Mouse (Mus musculus): ENCODE results near the gene Cdca3. TPM values are rescaled to one million over a fixed set of nuclear protein-coding genes. Genes with fewer than 3 reads are reported as not detected.

Gene Cdca3
- polyA plus RNA-seq (2015; fragmentation: Nextera tagmentation; extraction: Ambion mirVana) = 192 and 194 TPM in 2 replicates

GRCm38 (mm10) chr6:124828868-124829798 lies at the start of gene Cdca3, which contains the start of gene Usp5:
TSS of gene Cdca3 (plus strand) at chr6:124829547.
TSS of gene Usp5 (minus strand) at chr6:124829484.
- H3K36me3 ChIP-seq (replicated peaks) = peaks cover 57% of the 10 kb centered on the region
- no peaks in the 10 kb centered on the region for H3K9me3 ChIP-seq (replicated peaks)
- WGBS (ENCODE audit: insufficient replicate concordance) = under 1% methylated on average over 55 of the region's 55 CpGs
- H3K4me2 ChIP-seq = peak within 1 kb of the TSS; percentile 92
- H3K27me3 ChIP-seq = no peaks in the 10 kb centered on the region
- H3K4me1 ChIP-seq (replicated peaks) = peaks cover 49% of the 10 kb centered on the region
- peak within 1 kb of the TSS; percentile 94 for H3K27ac ChIP-seq (replicated peaks)
- ATAC-seq (ENCODE audit: insufficient read depth) = peak; percentile 87
- peak within 1 kb of the TSS; percentile 83 for H3K4me3 ChIP-seq (replicated peaks)
- peak within 1 kb of the TSS; percentile 95 for H3K9ac ChIP-seq

GRCm38 (mm10) chr6:124779984-124780416 lies 49.3 kb upstream of the Cdca3 start:
- WGBS (ENCODE audit: insufficient replicate concordance) = 13% methylated on average over 10 of the region's 10 CpGs
- peak overlapping the region; percentile 54 for H3K4me2 ChIP-seq
- no peaks in the 10 kb centered on the region for H3K9me3 ChIP-seq (replicated peaks)
- no peak for ATAC-seq (ENCODE audit: insufficient read depth)
- H3K36me3 ChIP-seq (replicated peaks) = no peaks in the 10 kb centered on the region
- peak overlapping the region; percentile 24 for H3K4me3 ChIP-seq (replicated peaks)
- no peak overlapping the region for H3K27ac ChIP-seq (replicated peaks)
- peaks cover 52% of the 10 kb centered on the region for H3K27me3 ChIP-seq
- peaks cover 9% of the 10 kb centered on the region; the same call in 1 of the 2 replicates for H3K4me1 ChIP-seq (replicated peaks)
- H3K9ac ChIP-seq = no peak overlapping the region

GRCm38 (mm10) chr6:124780917-124781316 lies 48.4 kb upstream of the Cdca3 start:
- Histone ChIP-seq H3K27ac (replicated peaks) (no peak overlapping the region), H3K4me1 (replicated peaks) (peaks cover 9% of the 10 kb centered on the region; the same call in 1 of the 2 replicates)
- 79% methylated on average over 7 of the region's 7 CpGs for WGBS (ENCODE audit: insufficient replicate concordance)

GRCm38 (mm10) chr6:124782436-124782835 lies 46.9 kb upstream of the Cdca3 start:
- Histone ChIP-seq H3K4me1 (replicated peaks) (peaks cover 9% of the 10 kb centered on the region; the same call in 1 of the 2 replicates), H3K9ac (no peak overlapping the region), H3K4me3 (replicated peaks) (peak overlapping the region; percentile 30), H3K27ac (replicated peaks) (no peak overlapping the region), H3K36me3 (replicated peaks) (no peaks in the 10 kb centered on the region), H3K9me3 (replicated peaks) (no peaks in the 10 kb centered on the region), H3K4me2 (peak overlapping the region; percentile 48), H3K27me3 (peaks cover 44% of the 10 kb centered on the region)
- WGBS (ENCODE audit: insufficient replicate concordance) = 18% methylated on average over 6 of the region's 6 CpGs
- ATAC-seq (ENCODE audit: insufficient read depth) = no peak

More at GRCm38 (mm10) chr6:124780917-124781316, 48.4 kb upstream of the Cdca3 start:
- Histone ChIP-seq H3K36me3 (replicated peaks) (no peaks in the 10 kb centered on the region), H3K9me3 (replicated peaks) (no peaks in the 10 kb centered on the region), H3K4me3 (replicated peaks) (no peak overlapping the region), H3K27me3 (peaks cover 52% of the 10 kb centered on the region), H3K4me2 (no peak overlapping the region), H3K9ac (no peak overlapping the region)
- no peak for ATAC-seq (ENCODE audit: insufficient read depth)

- Histone ChIP-seq H3K4me1 (replicated peaks) (peaks cover 6% of the 10 kb centered on the region; the same call in 1 of the 2 replicates), H3K9ac (no peak overlapping the region), H3K27ac (replicated peaks) (peak overlapping the region; percentile 35; the same call in 1 of the 2 replicates), H3K36me3 (replicated peaks) (no peaks in the 10 kb centered on the region), H3K4me3 (replicated peaks) (no peak overlapping the region), H3K4me2 (0 out of 2 replicates have a peak overlapping the region, but pooled peaks have one; percentile 19), H3K9me3 (replicated peaks) (no peaks in the 10 kb centered on the region), H3K27me3 (no peaks in the 10 kb centered on the region)
- ATAC-seq (ENCODE audit: insufficient read depth) = peak; percentile 63
- WGBS (ENCODE audit: insufficient replicate concordance) = 39% methylated on average over 8 of the region's 8 CpGs
Observed at GRCm38 (mm10) chr6:124786756-124787420, 42.5 kb upstream of the Cdca3 start.

- H3K9me3 ChIP-seq (replicated peaks) = no peaks in the 10 kb centered on the region
- H3K4me2 ChIP-seq = no peak overlapping the region
- no peaks in the 10 kb centered on the region for H3K27me3 ChIP-seq
- peaks cover 6% of the 10 kb centered on the region; the same call in 1 of the 2 replicates for H3K4me1 ChIP-seq (replicated peaks)
- 67% methylated on average over 10 of the region's 10 CpGs for WGBS (ENCODE audit: insufficient replicate concordance)
- H3K9ac ChIP-seq = no peak overlapping the region
- H3K27ac ChIP-seq (replicated peaks) = no peak overlapping the region
- H3K36me3 ChIP-seq (replicated peaks) = no peaks in the 10 kb centered on the region
- ATAC-seq (ENCODE audit: insufficient read depth) = no peak
- no peak overlapping the region for H3K4me3 ChIP-seq (replicated peaks)
Observed at GRCm38 (mm10) chr6:124787722-124788121, 41.6 kb upstream of the Cdca3 start.

- no peaks in the 10 kb centered on the region for H3K27me3 ChIP-seq
- no peak overlapping the region for H3K27ac ChIP-seq (replicated peaks)
- H3K9me3 ChIP-seq (replicated peaks) = no peaks in the 10 kb centered on the region
- ATAC-seq (ENCODE audit: insufficient read depth) = no peak
- 68% methylated on average over 4 of the region's 4 CpGs for WGBS (ENCODE audit: insufficient replicate concordance)
- no peak overlapping the region for H3K4me3 ChIP-seq (replicated peaks)
- H3K36me3 ChIP-seq (replicated peaks) = no peaks in the 10 kb centered on the region
- H3K4me1 ChIP-seq (replicated peaks) = 0 out of 2 replicates have a peak, but pooled peaks cover 6% of the 10 kb centered on the region
- H3K9ac ChIP-seq = no peak overlapping the region
- no peak overlapping the region for H3K4me2 ChIP-seq
Observed at GRCm38 (mm10) chr6:124789519-124789918, 39.8 kb upstream of the Cdca3 start.

GRCm38 (mm10) chr6:124790121-124790520 lies 39.2 kb upstream of the Cdca3 start:
- WGBS (ENCODE audit: insufficient replicate concordance) = 64% methylated on average over 4 of the region's 4 CpGs
- no peak for ATAC-seq (ENCODE audit: insufficient read depth)

GRCm38 (mm10) chr6:124791911-124792310 lies 37.4 kb upstream of the Cdca3 start:
- Histone ChIP-seq H3K4me1 (replicated peaks) (peaks cover 17% of the 10 kb centered on the region), H3K4me2 (no peak overlapping the region), H3K9ac (no peak overlapping the region), H3K4me3 (replicated peaks) (no peak overlapping the region), H3K36me3 (replicated peaks) (no peaks in the 10 kb centered on the region), H3K27me3 (no peaks in the 10 kb centered on the region), H3K9me3 (replicated peaks) (no peaks in the 10 kb centered on the region), H3K27ac (replicated peaks) (no peak overlapping the region)
- ATAC-seq (ENCODE audit: insufficient read depth) = no peak
- WGBS (ENCODE audit: insufficient replicate concordance) = 57% methylated on average over 3 of the region's 3 CpGs

More at GRCm38 (mm10) chr6:124790121-124790520, 39.2 kb upstream of the Cdca3 start:
- no peak overlapping the region for H3K27ac ChIP-seq (replicated peaks)
- no peaks in the 10 kb centered on the region for H3K9me3 ChIP-seq (replicated peaks)
- H3K4me2 ChIP-seq = no peak overlapping the region
- no peaks in the 10 kb centered on the region for H3K36me3 ChIP-seq (replicated peaks)
- H3K27me3 ChIP-seq = no peaks in the 10 kb centered on the region
- H3K9ac ChIP-seq = no peak overlapping the region
- H3K4me3 ChIP-seq (replicated peaks) = no peak overlapping the region
- 0 out of 2 replicates have a peak, but pooled peaks cover 6% of the 10 kb centered on the region for H3K4me1 ChIP-seq (replicated peaks)

GRCm38 (mm10) chr6:124795781-124796180 lies 33.6 kb upstream of the Cdca3 start:
- no peaks in the 10 kb centered on the region for H3K9me3 ChIP-seq (replicated peaks)
- 78% methylated on average over 4 of the region's 4 CpGs for WGBS (ENCODE audit: insufficient replicate concordance)
- 0 out of 2 replicates have a peak overlapping the region, but pooled peaks have one; percentile 41 for H3K27ac ChIP-seq (replicated peaks)

More at GRCm38 (mm10) chr6:124795781-124796180, 33.6 kb upstream of the Cdca3 start:
- Histone ChIP-seq H3K36me3 (replicated peaks) (no peaks in the 10 kb centered on the region), H3K27me3 (no peaks in the 10 kb centered on the region), H3K9ac (no peak overlapping the region), H3K4me1 (replicated peaks) (peaks cover 11% of the 10 kb centered on the region), H3K4me2 (no peak overlapping the region), H3K4me3 (replicated peaks) (no peak overlapping the region)
- no peak for ATAC-seq (ENCODE audit: insufficient read depth)
